Mouse (Mus musculus): ENCODE measurements at regions not wholly inside any gene's neighbourhood (a gene's known extent, or its start where the extent isn't known, plus 50 kb on each side); places are given as distances from the start of the nearest gene placed in this dataset.

GRCm38 (mm10) chr7:88959332-88960124, 444.5 kb downstream of the Tmem135 start:
- DNase-seq, result no peak
- WGBS, result 38% methylated on average over 6 of the region's 6 CpGs
- TF ChIP-seq CTCF (IDR thresholded peaks at IDR 0.05; ENCODE audit: insufficient read depth, low read length) (no peak), POLR2A (IDR thresholded peaks at IDR 0.05; ENCODE audit: borderline replicate concordance, extremely low read depth, low read depth, low read length) (no peak)
- Histone ChIP-seq H3K4me1 (ENCODE audit: control insufficient read depth, insufficient read depth, low read length) (no peaks in the 10 kb centered on the region; the same call in none of the 2 replicates), H3K4me3 (replicated peaks; ENCODE audit: extremely low read depth, low read depth, low read length) (no peak overlapping the region)

DNA sequence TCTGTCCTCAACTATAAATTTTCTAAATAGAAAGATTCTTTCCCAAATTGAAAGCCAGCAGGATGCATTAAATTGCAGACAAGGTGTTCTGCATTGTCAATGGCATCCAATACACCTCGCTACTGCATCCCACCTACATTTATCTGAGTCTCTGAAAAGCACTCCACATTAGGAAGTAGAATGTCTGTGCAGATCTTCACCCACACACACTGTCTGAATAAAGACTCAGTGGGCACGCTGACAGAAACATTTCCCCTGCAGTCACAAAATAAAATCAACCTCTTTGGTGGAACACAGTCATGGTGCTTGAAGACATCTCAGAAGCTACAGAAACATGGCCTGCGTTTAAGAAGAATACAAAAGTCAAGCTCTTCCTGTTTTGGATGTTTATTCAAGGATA, 449.0 kb downstream of the Tmem135 start:
- no peak overlapping the region for H3K4me3 ChIP-seq (replicated peaks; ENCODE audit: extremely low read depth, low read depth, low read length)
- WGBS, result 66% methylated on average over 3 of the region's 3 CpGs
- no peak for DNase-seq
- TF ChIP-seq CTCF (IDR thresholded peaks at IDR 0.05; ENCODE audit: insufficient read depth, low read length) (no peak), POLR2A (IDR thresholded peaks at IDR 0.05; ENCODE audit: borderline replicate concordance, extremely low read depth, low read depth, low read length) (no peak)
- H3K4me1 ChIP-seq (ENCODE audit: control insufficient read depth, insufficient read depth, low read length), result peaks cover 3% of the 10 kb centered on the region

GRCm38 (mm10) chr7:88945338-88945737, 458.7 kb downstream of the Tmem135 start:
- peaks cover under 1% of the 10 kb centered on the region for H3K4me1 ChIP-seq (ENCODE audit: control insufficient read depth, insufficient read depth, low read length)
- TF ChIP-seq POLR2A (IDR thresholded peaks at IDR 0.05; ENCODE audit: borderline replicate concordance, extremely low read depth, low read depth, low read length), result no peak
- TF ChIP-seq CTCF (IDR thresholded peaks at IDR 0.05; ENCODE audit: insufficient read depth, low read length), result no peak
- H3K4me3 ChIP-seq (replicated peaks; ENCODE audit: extremely low read depth, low read depth, low read length), result no peak overlapping the region
- DNase-seq, result no peak

DNA sequence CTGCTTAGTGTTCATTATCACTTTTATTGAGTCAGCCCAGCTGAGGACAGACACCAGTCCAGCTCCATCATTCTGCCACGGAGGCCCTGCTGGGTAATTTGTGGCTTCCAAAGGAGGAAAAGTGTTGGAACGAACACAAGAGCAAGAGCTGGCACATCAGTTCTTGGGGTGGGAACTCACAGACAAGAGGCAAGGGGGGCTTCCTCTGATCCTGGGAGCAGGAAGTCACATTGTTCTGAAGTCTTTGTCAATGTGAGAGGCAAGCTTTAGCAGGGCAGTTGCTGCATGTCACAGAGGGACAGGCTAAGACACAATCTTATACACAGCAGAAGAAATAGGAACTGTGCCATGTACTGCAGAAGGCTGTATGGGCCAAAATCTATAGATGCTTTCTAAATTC, 459.1 kb downstream of the Tmem135 start:
- Histone ChIP-seq H3K4me3 (replicated peaks; ENCODE audit: extremely low read depth, low read depth, low read length) (no peak overlapping the region), H3K4me1 (ENCODE audit: control insufficient read depth, insufficient read depth, low read length) (no peaks in the 10 kb centered on the region; the same call in none of the 2 replicates)
- WGBS, result 30% methylated on average over 2 of the region's 2 CpGs
- no peak for TF ChIP-seq CTCF (IDR thresholded peaks at IDR 0.05; ENCODE audit: insufficient read depth, low read length)
- no peak for TF ChIP-seq POLR2A (IDR thresholded peaks at IDR 0.05; ENCODE audit: borderline replicate concordance, extremely low read depth, low read depth, low read length)
- no peak for DNase-seq

- Histone ChIP-seq H3K4me3 (replicated peaks; ENCODE audit: extremely low read depth, low read depth, low read length) (no peak overlapping the region), H3K4me1 (ENCODE audit: control insufficient read depth, insufficient read depth, low read length) (no peaks in the 10 kb centered on the region; the same call in 1 of the 2 replicates)
- no peak for DNase-seq
- no peak for TF ChIP-seq POLR2A (IDR thresholded peaks at IDR 0.05; ENCODE audit: borderline replicate concordance, extremely low read depth, low read depth, low read length)
- TF ChIP-seq CTCF (IDR thresholded peaks at IDR 0.05; ENCODE audit: insufficient read depth, low read length), result no peak
- 73% methylated on average over 9 of the region's 9 CpGs for WGBS
Observed at GRCm38 (mm10) chr7:88941246-88941910, 462.6 kb downstream of the Tmem135 start.

GRCm38 (mm10) chr7:88940196-88940595, 463.8 kb downstream of the Tmem135 start:
- no peak for TF ChIP-seq CTCF (IDR thresholded peaks at IDR 0.05; ENCODE audit: insufficient read depth, low read length)
- TF ChIP-seq POLR2A (IDR thresholded peaks at IDR 0.05; ENCODE audit: borderline replicate concordance, extremely low read depth, low read depth, low read length), result no peak
- WGBS, result 78% methylated on average over 2 of the region's 2 CpGs
- Histone ChIP-seq H3K4me3 (replicated peaks; ENCODE audit: extremely low read depth, low read depth, low read length) (no peak overlapping the region), H3K4me1 (ENCODE audit: control insufficient read depth, insufficient read depth, low read length) (no peaks in the 10 kb centered on the region)
- no peak for DNase-seq

DNA sequence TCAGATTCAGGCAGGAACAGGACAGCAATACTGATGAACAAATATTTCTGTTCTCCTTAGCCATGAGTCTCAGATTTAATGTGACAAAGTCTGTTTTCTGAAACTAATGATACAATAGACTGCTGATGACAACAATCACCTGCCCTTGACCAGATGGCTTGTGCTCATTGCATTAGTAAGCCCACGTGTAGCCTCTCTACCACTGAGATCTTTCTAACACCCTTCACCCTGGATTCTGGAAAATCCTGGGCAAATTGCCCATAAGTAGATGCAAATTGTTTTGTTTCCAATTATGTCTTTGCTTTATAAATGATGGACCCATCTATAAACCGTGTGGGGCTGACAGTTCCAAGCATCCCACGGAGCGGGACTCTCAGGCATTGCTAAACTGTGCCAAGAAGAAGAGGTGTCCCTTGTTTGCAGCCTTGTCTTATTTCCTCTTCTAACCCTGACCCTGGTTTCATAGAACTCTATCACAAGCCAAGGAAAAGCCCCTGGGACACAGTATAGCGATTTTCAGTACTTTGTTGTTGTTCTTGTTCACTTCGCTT, 475.7 kb downstream of the Tmem135 start:
- Histone ChIP-seq H3K4me1 (ENCODE audit: control insufficient read depth, insufficient read depth, low read length) (no peaks in the 10 kb centered on the region), H3K4me3 (replicated peaks; ENCODE audit: extremely low read depth, low read depth, low read length) (no peak overlapping the region)
- TF ChIP-seq POLR2A (IDR thresholded peaks at IDR 0.05; ENCODE audit: borderline replicate concordance, extremely low read depth, low read depth, low read length), result no peak
- no peak for TF ChIP-seq CTCF (IDR thresholded peaks at IDR 0.05; ENCODE audit: insufficient read depth, low read length)
- WGBS, result 57% methylated on average over 6 of the region's 6 CpGs
- DNase-seq, result no peak
